Mouse (Mus musculus) small intestine, adult 2 months (tissue): Measurements from ENCODE around the gene Oxsr1.

ENCODE experiments used
- CTCF ChIP-seq: fragments of 200-500 bp; IDR thresholded peaks from 2 replicates; pipeline ENCODE4 v1.5.1; 2012; ENCODE audit warnings: low read depth, mild to moderate bottlenecking, control low read depth, inconsistent platforms, low read length, moderate library complexity, mixed read lengths; ENCODE audit not compliant: insufficient replicate concordance, insufficient read length; ENCODE audit errors: extremely low read depth
- POLR2A ChIP-seq: fragments of 200-500 bp; IDR thresholded peaks from 2 replicates; pipeline ENCODE4 v1.6.1; 2012; ENCODE audit warnings: low read depth, mild to moderate bottlenecking, control low read depth, inconsistent platforms, low read length, moderate library complexity

GRCm38 (mm10) chr9:119323260-119323645 lies 1.0 kb upstream of the Oxsr1 start:
- TF ChIP-seq POLR2A (no peak), CTCF (no peak)
